ENCODE assay signal across 11 mouse cellular contexts in the genomic region with DNA sequence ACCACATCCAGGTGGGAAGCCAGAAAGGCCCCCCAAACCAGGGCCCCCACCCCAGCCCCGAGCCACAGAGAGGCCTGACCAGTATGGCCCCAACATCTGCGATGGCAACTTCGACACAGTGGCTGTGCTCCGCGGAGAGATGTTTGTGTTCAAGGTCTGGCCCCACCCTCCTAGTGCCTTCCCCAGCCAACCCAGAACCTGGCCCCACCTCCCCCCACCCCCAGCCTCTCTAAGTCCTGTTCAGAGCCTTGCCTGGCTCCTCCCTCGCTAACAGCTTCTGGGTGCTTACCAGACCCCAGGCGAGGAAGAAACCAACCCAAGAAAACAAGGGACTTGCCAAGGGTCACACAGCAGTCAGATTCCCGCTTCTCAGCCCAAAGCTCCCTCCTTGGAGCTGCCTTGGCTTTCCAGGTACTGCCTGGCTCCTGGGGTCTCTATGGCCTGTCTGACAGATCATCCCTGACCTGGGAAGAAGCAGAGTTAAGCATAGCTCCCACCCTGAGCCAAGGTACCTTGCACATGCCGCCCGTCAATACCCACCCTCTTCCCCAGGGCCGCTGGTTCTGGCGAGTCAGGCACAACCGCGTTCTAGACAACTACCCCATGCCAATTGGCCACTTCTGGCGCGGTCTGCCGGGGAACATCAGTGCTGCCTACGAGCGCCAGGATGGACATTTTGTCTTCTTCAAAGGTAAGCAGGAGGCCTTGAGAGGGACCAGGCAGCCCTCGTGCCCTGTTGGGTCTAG. TPM values are rescaled to one million over a fixed set of nuclear protein-coding genes. Genes with fewer than 3 reads are reported as not detected.
A peak's percentile ranks its signal among the peaks of the same experiment; 100 is the strongest.
DNase-seq lines count a peak whose midpoint lies in the region; ATAC-seq and TF ChIP-seq lines count a peak whose summit lies in the region.
"Had no signal": no experiment of that assay in that cellular context is flagged by ENCODE, and none has a peak within 500 bp of the region (broad histone marks: within the 10 kb centered on the region; RNA-seq: fewer than 3 reads in every experiment).

No protein-coding gene starts in this region.

- peaks cover 70% of the 10 kb centered on the region for H3K4me1 ChIP-seq in heart, embryonic 13.5 days
- peaks cover 2% of the 10 kb centered on the region for H3K4me1 ChIP-seq in ES-Bruce4 (ENCODE audit: control insufficient read depth, insufficient read depth, low read length)
- H3K4me1 ChIP-seq: neural tube, embryonic 13.5 days had no signal

- no peak for TF ChIP-seq EP300 in ES-Bruce4 (IDR thresholded peaks at IDR 0.05; ENCODE audit: insufficient read depth, low read depth, low read length)

- no peaks in the 10 kb centered on the region for H3K27me3 ChIP-seq in heart, embryonic 13.5 days (replicated peaks)
- no peaks in the 10 kb centered on the region for H3K27me3 ChIP-seq in ES-Bruce4 (ENCODE audit: control insufficient read depth, insufficient read depth, low read length, poor library complexity, severe bottlenecking)
- H3K27me3 ChIP-seq: CH12.LX; neural tube, embryonic 13.5 days had no signal

- no peaks in the 10 kb centered on the region for H3K9me3 ChIP-seq in heart, embryonic 13.5 days
- H3K9me3 ChIP-seq in ES-Bruce4 (replicated peaks; ENCODE audit: control insufficient read depth, insufficient read depth, low read length, poor library complexity, severe bottlenecking): no peaks in the 10 kb centered on the region
- H3K9me3 ChIP-seq: neural tube, embryonic 13.5 days had no signal

- TF ChIP-seq POLR2A in ES-Bruce4 (IDR thresholded peaks at IDR 0.05; ENCODE audit: insufficient read depth, low read length): peak; percentile 71

- H3K9ac ChIP-seq in heart, embryonic 13.5 days: peak overlapping the region; percentile 64
- H3K9ac ChIP-seq in ES-Bruce4 (ENCODE audit: low read depth, poor library complexity, severe bottlenecking): peak overlapping the region; percentile 71
- H3K9ac ChIP-seq: neural tube, embryonic 13.5 days had no signal

- H3K4me2 ChIP-seq in heart, embryonic 13.5 days: peak overlapping the region; percentile 45
- H3K4me2 ChIP-seq: neural tube, embryonic 13.5 days had no signal

- H3K36me3 ChIP-seq in heart, embryonic 13.5 days: peaks cover 89% of the 10 kb centered on the region
- H3K36me3 ChIP-seq in ES-Bruce4 (ENCODE audit: control insufficient read depth, insufficient read depth, low read length, poor library complexity, severe bottlenecking): no peaks in the 10 kb centered on the region

- no peak for DNase-seq in heart, postnatal 14 days
- DNase-seq in neural tube, embryonic 10.5 days (ENCODE audit: extremely low spot score, low spot score): peak; percentile 29
- no peak for DNase-seq in adrenal gland, postnatal 10 days
- no peak for DNase-seq in right cerebral cortex, adult 2 months (ENCODE audit: low spot score in 2 of 2)
- DNase-seq in ovary, postnatal 14 days (ENCODE audit: low spot score): no peak

- TF ChIP-seq CTCF in ES-Bruce4 (IDR thresholded peaks at IDR 0.05; ENCODE audit: low read depth, low read length): no peak

- H3K27ac ChIP-seq in heart, embryonic 13.5 days (replicated peaks): no peak overlapping the region
- H3K27ac ChIP-seq in ES-Bruce4 (ENCODE audit: insufficient read depth, low read length): no peak overlapping the region
- H3K27ac ChIP-seq: neural tube, embryonic 13.5 days had no signal

- 48% methylated on average over 20 of the region's 20 CpGs for WGBS in heart, embryonic 13.5 days

- intact Hi-C loops in heart, postnatal 14 days (cut with DNase I): no loop called here

- no peak; the same call in 1 of the 2 replicates for ATAC-seq in heart, embryonic 13.5 days (ENCODE audit: extremely low read depth, insufficient number of reproducible peaks, low FRiP score, low TSS enrichment)
- ATAC-seq in inflammation-experienced regulatory T-cells, adult 6 months: peak; percentile 87

- peak overlapping the region; percentile 14; the same call in 1 of the 2 replicates for H3K4me3 ChIP-seq in heart, embryonic 13.5 days
- H3K4me3 ChIP-seq in ES-Bruce4 (ENCODE audit: low read depth, low read length): peak overlapping the region; percentile 41
- H3K4me3 ChIP-seq: neural tube, embryonic 13.5 days had no signal

RNA-seq across cellular contexts. Expression of gene Mmp15, which starts 17.7 kb away (rescaled TPM):
- polyA plus RNA-seq in heart, embryonic 13.5 days (2015; fragmentation: Nextera tagmentation; extraction: Ambion mirVana): 42.5 and 43.4 TPM in 2 replicates
- 10 to 100 TPM; 90.2 to 99.0 TPM for total RNA-seq in heart, postnatal 14 days (2021)
- 8.0 and 11.0 TPM in 2 replicates for polyA plus RNA-seq in ES-Bruce4 (2011; ENCODE audit: insufficient read depth, insufficient read length, low read depth, missing spikeins)
- polyA plus RNA-seq in inflammation-experienced regulatory T-cells, adult 6 months (2017; shearing (Covaris generic)): 1 to 10 TPM in 1 of 3 experiments, under 1 TPM in 2; 0.53 to 1.3 (median 0.63) TPM
- 10 to 100 TPM; 23.0 to 32.7 TPM for total RNA-seq in adrenal gland, postnatal 10 days (2021)

RNA-seq across cellular contexts. Expression of gene Usb1, which starts 37.7 kb away (rescaled TPM):
- polyA plus RNA-seq in heart, embryonic 13.5 days (2015; fragmentation: Nextera tagmentation; extraction: Ambion mirVana): 25.5 and 29.1 TPM in 2 replicates
- total RNA-seq in heart, postnatal 14 days (2021): 10 to 100 TPM; 18.6 TPM
- 35.5 and 36.3 TPM in 2 replicates for polyA plus RNA-seq in ES-Bruce4 (2011; ENCODE audit: insufficient read depth, insufficient read length, low read depth, missing spikeins)
- polyA plus RNA-seq in inflammation-experienced regulatory T-cells, adult 6 months (2017; shearing (Covaris generic)): 10 to 100 TPM; 59.7 to 62.9 (median 59.7) TPM
- total RNA-seq in adrenal gland, postnatal 10 days (2021): 10 to 100 TPM; 18.5 to 20.5 TPM

RNA-seq across cellular contexts. Expression of gene Zfp319, which starts 38.0 kb away (rescaled TPM):
- 5.6 and 5.9 TPM in 2 replicates for polyA plus RNA-seq in heart, embryonic 13.5 days (2015; fragmentation: Nextera tagmentation; extraction: Ambion mirVana)
- total RNA-seq in heart, postnatal 14 days (2021): 10 to 100 TPM; 11.6 to 11.9 TPM
- polyA plus RNA-seq in ES-Bruce4 (2011; ENCODE audit: insufficient read depth, insufficient read length, low read depth, missing spikeins): 2.8 and 2.9 TPM in 2 replicates
- polyA plus RNA-seq in inflammation-experienced regulatory T-cells, adult 6 months (2017; shearing (Covaris generic)): 1 to 10 TPM; 3.1 to 4.2 (median 3.6) TPM
- total RNA-seq in adrenal gland, postnatal 10 days (2021): 10 to 100 TPM; 10.5 to 11.3 TPM

RNA-seq across cellular contexts. Expression of gene Tepp, which starts 59.4 kb away (rescaled TPM):
- polyA plus RNA-seq in heart, embryonic 13.5 days (2015; fragmentation: Nextera tagmentation; extraction: Ambion mirVana): 0.40 TPM in 1 of 2 replicates, not detected in the other
- total RNA-seq in heart, postnatal 14 days (2021): under 1 TPM in 1 of 2 experiments, not detected in 1; 0.37 TPM
- not detected in 2 replicates for polyA plus RNA-seq in ES-Bruce4 (2011; ENCODE audit: insufficient read depth, insufficient read length, low read depth, missing spikeins)
- not detected for polyA plus RNA-seq in inflammation-experienced regulatory T-cells, adult 6 months (2017; shearing (Covaris generic))
- not detected for total RNA-seq in adrenal gland, postnatal 10 days (2021)
- total RNA-seq: CH12.LX had no signal
- polyA plus RNA-seq: large intestine, adult 2 months had no signal
